ENCODE assay signal across 9 mouse cellular contexts in genomic region chr5:24674238-24674637, GRCm38 (mm10). TPM values are rescaled to one million over a fixed set of nuclear protein-coding genes. Genes with fewer than 3 reads are reported as not detected.
DNase-seq lines count a peak whose midpoint lies in the region; ATAC-seq and TF ChIP-seq lines count a peak whose summit lies in the region.
"Had no signal": no experiment of that assay in that cellular context is flagged by ENCODE, and none has a peak within 500 bp of the region (broad histone marks: within the 10 kb centered on the region; RNA-seq: fewer than 3 reads in every experiment).

No protein-coding gene starts in this region.

- H3K4me3 ChIP-seq in embryonic facial prominence, embryonic 14.5 days (ENCODE audit: low read depth, low read length) = no peak overlapping the region
- H3K4me3 ChIP-seq in liver, embryonic 14.5 days (ENCODE audit: insufficient read depth in 1 of 2, low read depth in 2 of 2, low read length in 2 of 2) = no peak overlapping the region
- no peak overlapping the region for H3K4me3 ChIP-seq in neural tube, embryonic 14.5 days (ENCODE audit: low read depth, low read length)
- H3K4me3 ChIP-seq: embryonic facial prominence, embryonic 12.5 days had no signal

- no peaks in the 10 kb centered on the region for H3K9me3 ChIP-seq in embryonic facial prominence, embryonic 14.5 days (ENCODE audit: control insufficient read depth, low read length)
- H3K9me3 ChIP-seq in liver, embryonic 14.5 days (ENCODE audit: control insufficient read depth, low read length) = no peaks in the 10 kb centered on the region
- no peaks in the 10 kb centered on the region for H3K9me3 ChIP-seq in neural tube, embryonic 14.5 days (ENCODE audit: control insufficient read depth, low read length)

- no peak overlapping the region for H3K27ac ChIP-seq in embryonic facial prominence, embryonic 14.5 days (replicated peaks; ENCODE audit: low read depth, low read length)
- H3K27ac ChIP-seq in liver, embryonic 14.5 days = no peak overlapping the region
- H3K27ac ChIP-seq in neural tube, embryonic 14.5 days (ENCODE audit: low read depth, low read length) = no peak overlapping the region
- H3K27ac ChIP-seq: embryonic facial prominence, embryonic 12.5 days had no signal

- peak; percentile 75; the same call in 1 of the 2 replicates for ATAC-seq in embryonic facial prominence, embryonic 14.5 days (ENCODE audit: low read depth)
- no peak for ATAC-seq in liver, embryonic 14.5 days (ENCODE audit: insufficient read depth)
- peak; percentile 81 for ATAC-seq in neural tube, embryonic 14.5 days (ENCODE audit: low read depth)

- H3K36me3 ChIP-seq in embryonic facial prominence, embryonic 14.5 days (ENCODE audit: control insufficient read depth, insufficient read depth, low read length) = no peaks in the 10 kb centered on the region
- no peaks in the 10 kb centered on the region for H3K36me3 ChIP-seq in liver, embryonic 14.5 days (replicated peaks; ENCODE audit: control insufficient read depth, insufficient read depth, low read depth)
- no peaks in the 10 kb centered on the region for H3K36me3 ChIP-seq in neural tube, embryonic 14.5 days (ENCODE audit: control insufficient read depth, insufficient read depth, low read length)
- H3K36me3 ChIP-seq: embryonic facial prominence, embryonic 12.5 days had no signal

- TF ChIP-seq EP300 in liver, embryonic 14.5 days (IDR thresholded peaks at IDR 0.05; ENCODE audit: low read depth) = no peak

- no peaks in the 10 kb centered on the region for H3K4me1 ChIP-seq in embryonic facial prominence, embryonic 14.5 days (ENCODE audit: control insufficient read depth, insufficient read depth, low read length)
- no peaks in the 10 kb centered on the region for H3K4me1 ChIP-seq in liver, embryonic 14.5 days (replicated peaks; ENCODE audit: control insufficient read depth in 2 of 2, insufficient read depth in 2 of 2, low read length in 1 of 2)
- no peaks in the 10 kb centered on the region for H3K4me1 ChIP-seq in neural tube, embryonic 14.5 days (ENCODE audit: control insufficient read depth, insufficient read depth, low read length)
- H3K4me1 ChIP-seq: embryonic facial prominence, embryonic 12.5 days had no signal

- peak; percentile 87 for TF ChIP-seq CTCF in liver, embryonic 14.5 days (IDR thresholded peaks at IDR 0.05; ENCODE audit: low read depth)

- DNase-seq in CD4-positive helper T cell, adult 2 months (ENCODE audit: low read depth, low spot score) = peak; percentile 78
- peak; percentile 76 for DNase-seq in adrenal gland, postnatal 25 days
- DNase-seq in embryonic facial prominence, embryonic 14.5 days (ENCODE audit: low spot score) = peak; percentile 75
- peak; percentile 56 to 80 for DNase-seq in heart, adult 9 months (ENCODE audit: low spot score in 2 of 2)
- peak; percentile 88 for DNase-seq in kidney, postnatal 10 days
- peak in 1 of 3 experiments; percentile 37 for DNase-seq in liver, embryonic 14.5 days (ENCODE audit: low read depth in 3 of 3, low spot score in 3 of 3)
- DNase-seq in testis, postnatal 14 days (ENCODE audit: low spot score) = peak; percentile 35

- no peak overlapping the region for H3K9ac ChIP-seq in embryonic facial prominence, embryonic 14.5 days (ENCODE audit: low read depth, low read length)
- no peak overlapping the region for H3K9ac ChIP-seq in liver, embryonic 14.5 days (replicated peaks)
- no peak overlapping the region for H3K9ac ChIP-seq in neural tube, embryonic 14.5 days (replicated peaks; ENCODE audit: low read depth, low read length)
- H3K9ac ChIP-seq: embryonic facial prominence, embryonic 12.5 days had no signal

- WGBS in embryonic facial prominence, embryonic 14.5 days = 28% methylated on average over 4 of the region's 4 CpGs
- WGBS in liver, embryonic 14.5 days (ENCODE audit: insufficient replicate concordance) = 14% methylated on average over 4 of the region's 4 CpGs
- 48% methylated on average over 4 of the region's 4 CpGs for WGBS in neural tube, embryonic 14.5 days

- no peak overlapping the region for H3K4me2 ChIP-seq in embryonic facial prominence, embryonic 14.5 days (ENCODE audit: low read depth, low read length)
- H3K4me2 ChIP-seq in liver, embryonic 14.5 days (ENCODE audit: low read depth) = no peak overlapping the region
- no peak overlapping the region for H3K4me2 ChIP-seq in neural tube, embryonic 14.5 days (ENCODE audit: low read depth, low read length)
- H3K4me2 ChIP-seq: embryonic facial prominence, embryonic 12.5 days had no signal

- no peaks in the 10 kb centered on the region for H3K27me3 ChIP-seq in embryonic facial prominence, embryonic 14.5 days (replicated peaks; ENCODE audit: control insufficient read depth, insufficient read depth, low read length)
- H3K27me3 ChIP-seq in liver, embryonic 14.5 days (ENCODE audit: control insufficient read depth, insufficient read depth, low read length) = no peaks in the 10 kb centered on the region; the same call in 1 of the 2 replicates
- no peaks in the 10 kb centered on the region for H3K27me3 ChIP-seq in neural tube, embryonic 14.5 days (ENCODE audit: control insufficient read depth, insufficient read depth, low read length)
- H3K27me3 ChIP-seq: embryonic facial prominence, embryonic 12.5 days had no signal

RNA-seq across cellular contexts. Expression of gene Nub1, which starts 11.1 kb away (rescaled TPM):
- total RNA-seq in adrenal gland, postnatal 25 days (2021) = 59.5 and 71.3 TPM in 2 replicates
- polyA plus RNA-seq in embryonic facial prominence, embryonic 14.5 days (2014; fragmentation: Nextera tagmentation; extraction: Ambion mirVana) = 34.8 and 38.1 TPM in 2 replicates
- polyA plus RNA-seq in liver, embryonic 14.5 days (2012; rRNA removed) = 6.7 and 10.8 TPM in 2 replicates
- polyA plus RNA-seq in liver, embryonic 14.5 days (2014; fragmentation: Nextera tagmentation; extraction: Ambion mirVana) = 10.5 and 11.9 TPM in 2 replicates
- polyA plus RNA-seq in neural tube, embryonic 14.5 days (2014; fragmentation: Nextera tagmentation; extraction: Ambion mirVana) = 56.2 and 57.9 TPM in 2 replicates

RNA-seq across cellular contexts. Expression of gene Smarcd3, which starts 50.0 kb away (rescaled TPM):
- total RNA-seq in adrenal gland, postnatal 25 days (2021) = 14.5 and 18.7 TPM in 2 replicates
- polyA plus RNA-seq in embryonic facial prominence, embryonic 14.5 days (2014; fragmentation: Nextera tagmentation; extraction: Ambion mirVana) = 48.9 and 54.7 TPM in 2 replicates
- 1.1 and 1.5 TPM in 2 replicates for polyA plus RNA-seq in liver, embryonic 14.5 days (2012; rRNA removed)
- 0.95 and 1.0 TPM in 2 replicates for polyA plus RNA-seq in liver, embryonic 14.5 days (2014; fragmentation: Nextera tagmentation; extraction: Ambion mirVana)
- 139 and 179 TPM in 2 replicates for polyA plus RNA-seq in neural tube, embryonic 14.5 days (2014; fragmentation: Nextera tagmentation; extraction: Ambion mirVana)

RNA-seq across cellular contexts. Expression of gene Wdr86, which starts 56.3 kb away (rescaled TPM):
- total RNA-seq in adrenal gland, postnatal 25 days (2021) = 3.2 and 3.6 TPM in 2 replicates
- polyA plus RNA-seq in embryonic facial prominence, embryonic 14.5 days (2014; fragmentation: Nextera tagmentation; extraction: Ambion mirVana) = 21.8 and 31.1 TPM in 2 replicates
- polyA plus RNA-seq in liver, embryonic 14.5 days (2012; rRNA removed) = 1.4 TPM in 2 replicates
- polyA plus RNA-seq in liver, embryonic 14.5 days (2014; fragmentation: Nextera tagmentation; extraction: Ambion mirVana) = 1.1 and 1.5 TPM in 2 replicates
- 1.2 and 5.3 TPM in 2 replicates for polyA plus RNA-seq in neural tube, embryonic 14.5 days (2014; fragmentation: Nextera tagmentation; extraction: Ambion mirVana)

Comparison
In these comparisons a context has a peak if more than half of its experiments do, and no peak if none do; other contexts are left out.
1. RNA of gene Smarcd3, which starts 50.0 kb away (polyA plus RNA-seq): 139 to 179 TPM in neural tube, embryonic 14.5 days and 48.9 to 54.7 TPM in embryonic facial prominence, embryonic 14.5 days; 0.95 to 1.5 TPM in liver, embryonic 14.5 days; every median in the first group is over 10 times any median in the second.